Mouse (Mus musculus) midbrain, postnatal 0 days (tissue): ENCODE results near the gene Syce2. TPM values are rescaled to one million over a fixed set of nuclear protein-coding genes. Genes with fewer than 3 reads are reported as not detected.

ENCODE experiments used
- ATAC-seq: fragments of 200-750 bp; cut with Nextera tagmentation; 2 replicates; pipeline ENCODE4 v1.8.0; 2017; ENCODE audit warnings: moderate number of reproducible peaks, mild to moderate bottlenecking, moderate TSS enrichment, moderate library complexity; ENCODE audit not compliant: low FRiP score
- DNase-seq: peaks from one replicate; pipeline ENCODE4 v3.0.0-alpha.2; 2015; ENCODE audit warnings: low spot score
- H3K27ac ChIP-seq: fragments of 300-500 bp; sonication (generic); 2 replicates; pipeline ENCODE4 v1.5.1; 2014; ENCODE audit warnings: low read depth, mild to moderate bottlenecking, low read length, mixed read lengths
- H3K27me3 ChIP-seq: fragments of 300-500 bp; sonication (generic); 2 replicates; pipeline ENCODE4 v1.6.1; 2014; ENCODE audit warnings: low read length, control low read depth, mixed read lengths; ENCODE audit not compliant: insufficient read depth
- H3K36me3 ChIP-seq: fragments of 300-500 bp; sonication (generic); 2 replicates; pipeline ENCODE4 v1.6.1; 2014; ENCODE audit warnings: low read length, control low read depth, mixed read lengths; ENCODE audit not compliant: insufficient read depth
- H3K4me1 ChIP-seq: fragments of 300-500 bp; sonication (generic); 2 replicates; pipeline ENCODE4 v1.6.1; 2014; ENCODE audit warnings: mild to moderate bottlenecking, control low read depth, antibody characterized with exemption, low read length, mixed read lengths; ENCODE audit not compliant: insufficient read depth
- H3K4me2 ChIP-seq: fragments of 300-500 bp; sonication (generic); 2 replicates; pipeline ENCODE4 v1.6.1; 2014; ENCODE audit warnings: low read depth, mild to moderate bottlenecking, low read length, mixed read lengths; ENCODE audit not compliant: poor library complexity, severe bottlenecking
- H3K4me3 ChIP-seq: fragments of 300-500 bp; sonication (generic); 2 replicates; pipeline ENCODE4 v1.5.1; 2014; ENCODE audit warnings: low read depth, mild to moderate bottlenecking, low read length, moderate library complexity
- H3K9ac ChIP-seq: fragments of 300-500 bp; sonication (generic); replicated peaks from 2 replicates; pipeline ENCODE4 v1.6.1; 2014; ENCODE audit warnings: mild to moderate bottlenecking, low read length, moderate library complexity, mixed read lengths; ENCODE audit not compliant: poor library complexity, severe bottlenecking
- H3K9me3 ChIP-seq: fragments of 300-500 bp; sonication (generic); 2 replicates; pipeline ENCODE4 v1.6.1; 2016; ENCODE audit warnings: low read length, control low read depth
- CTCF ChIP-seq: IDR thresholded peaks from 2 replicates; pipeline ENCODE4 v1.5.1; 2016; ENCODE audit warnings: antibody characterized with exemption, mild to moderate bottlenecking
- WGBS: fragments of 180-500 bp; shearing (Covaris S2); extraction: QIAGEN DNeasy Blood & Tissue Kit; methylation state at CpG from one replicate; pipeline ENCODE4 v1.1.7; 2014; 5-methylcytosine and 5-hydroxymethylcytosine counted together
- polyA plus RNA-seq: library from polyadenylated mRNA; unstranded; fragments of >200 nt; fragmentation: Nextera tagmentation; extraction: Ambion mirVana; gene quantifications from 2 replicates; pipeline ENCODE4 v1.2.1, GENCODE M21; 2015
- total RNA-seq: library from RNA; depleted of rRNA; stranded (reverse); fragments of >200 nt; gene quantifications from 2 replicates; pipeline ENCODE4 v1.2.3, GENCODE M21; 2014

The Syce2 gene
- total and polyA plus RNA-seq, 2 experiments from 2014 or later = 29.5 to 56.2 TPM

- H3K4me2 ChIP-seq = no peak overlapping the region
- DNase-seq (no peak), ATAC-seq (no peak)
- no peak overlapping the region for H3K27ac ChIP-seq
- WGBS = 97% methylated on average over 1 of the region's 1 CpGs
- TF ChIP-seq CTCF = no peak
- H3K9ac ChIP-seq = no peak overlapping the region
- H3K4me3 ChIP-seq = no peak overlapping the region
- H3K9me3 ChIP-seq = no peaks in the 10 kb centered on the region
- peaks cover 5% of the 10 kb centered on the region; the same call in 1 of the 2 replicates for H3K4me1 ChIP-seq
- peaks cover 32% of the 10 kb centered on the region for H3K36me3 ChIP-seq
- H3K27me3 ChIP-seq = no peaks in the 10 kb centered on the region
Observed at GRCm38 (mm10) chr8:84889141-84889540, 17.2 kb downstream of the Syce2 start.

- Histone ChIP-seq H3K4me2 (peak overlapping the region; percentile 76), H3K36me3 (peaks cover 9% of the 10 kb centered on the region), H3K4me1 (peaks cover 5% of the 10 kb centered on the region; the same call in 1 of the 2 replicates), H3K27ac (peak overlapping the region; percentile 27; the same call in 1 of the 2 replicates), H3K4me3 (peak overlapping the region; percentile 67), H3K9ac (peak overlapping the region; percentile 68), H3K9me3 (no peaks in the 10 kb centered on the region), H3K27me3 (no peaks in the 10 kb centered on the region)
- whole genome bisulfite sequencing = 11% methylated on average over 31 of the region's 31 CpGs
- DNase-seq = no peak
- 0 out of 2 replicates have a peak, but pooled peaks have one; percentile 16 for ATAC-seq
- TF ChIP-seq CTCF = no peak
Observed at GRCm38 (mm10) chr8:84892993-84893708, 21.2 kb downstream of the Syce2 start.

- peak within 1 kb of the TSS; percentile 68 for H3K9ac ChIP-seq
- WGBS = 2% methylated on average over 11 of the region's 11 CpGs
- H3K27me3 ChIP-seq = no peaks in the 10 kb centered on the region
- no peaks in the 10 kb centered on the region for H3K9me3 ChIP-seq
- H3K4me3 ChIP-seq = peak within 1 kb of the TSS; percentile 67
- peak within 1 kb of the TSS; percentile 27; the same call in 1 of the 2 replicates for H3K27ac ChIP-seq
- peak within 1 kb of the TSS; percentile 76 for H3K4me2 ChIP-seq
- ATAC-seq (peak; percentile 96), DNase-seq (peak; percentile 98)
- H3K36me3 ChIP-seq = peaks cover 5% of the 10 kb centered on the region; the same call in 1 of the 2 replicates
- peaks cover 5% of the 10 kb centered on the region; the same call in 1 of the 2 replicates for H3K4me1 ChIP-seq
- no peak; the same call in 1 of the 2 replicates for TF ChIP-seq CTCF
Observed at GRCm38 (mm10) chr8:84893709-84894134, 21.8 kb downstream of the Syce2 start, which contains the start of gene Gcdh. Gene Gcdh (minus strand): TSS chr8:84893921.

- ATAC-seq (no peak), DNase-seq (no peak)
- WGBS = 87% methylated on average over 5 of the region's 5 CpGs
- Histone ChIP-seq H3K4me1 (peaks cover 5% of the 10 kb centered on the region; the same call in 1 of the 2 replicates), H3K4me2 (no peak overlapping the region), H3K9ac (no peak overlapping the region), H3K4me3 (no peak overlapping the region), H3K36me3 (no peaks in the 10 kb centered on the region; the same call in 1 of the 2 replicates), H3K9me3 (no peaks in the 10 kb centered on the region), H3K27me3 (no peaks in the 10 kb centered on the region), H3K27ac (no peak overlapping the region)
- TF ChIP-seq CTCF = no peak
Observed at GRCm38 (mm10) chr8:84895963-84896362, 24.1 kb downstream of the Syce2 start.

- Histone ChIP-seq H3K27me3 (no peaks in the 10 kb centered on the region; the same call in 1 of the 2 replicates), H3K4me2 (no peak overlapping the region), H3K36me3 (no peaks in the 10 kb centered on the region), H3K4me1 (peaks cover 9% of the 10 kb centered on the region), H3K27ac (no peak overlapping the region), H3K4me3 (no peak overlapping the region), H3K9me3 (no peaks in the 10 kb centered on the region), H3K9ac (no peak overlapping the region)
- ATAC-seq (no peak), DNase-seq (no peak)
- no peak for TF ChIP-seq CTCF
- 69% methylated on average over 4 of the region's 4 CpGs for WGBS
Observed at GRCm38 (mm10) chr8:84901071-84901470, 29.2 kb downstream of the Syce2 start.

GRCm38 (mm10) chr8:84901752-84902151 lies 29.8 kb downstream of the Syce2 start, which contains the start of gene Klf1:
Gene Klf1 (plus strand): TSS chr8:84901928.
- Histone ChIP-seq H3K36me3 (0 out of 2 replicates have a peak, but pooled peaks cover 3% of the 10 kb centered on the region), H3K4me1 (peaks cover 9% of the 10 kb centered on the region), H3K27me3 (no peaks in the 10 kb centered on the region; the same call in 1 of the 2 replicates), H3K9ac (peak within 1 kb of the TSS; percentile 40), H3K4me3 (peak within 1 kb of the TSS; percentile 48), H3K27ac (no peak within 1 kb of the TSS), H3K9me3 (no peaks in the 10 kb centered on the region), H3K4me2 (peak within 1 kb of the TSS; percentile 95)
- TF ChIP-seq CTCF = no peak
- no peak for DNase-seq
- no peak for ATAC-seq
- WGBS = 79% methylated on average over 3 of the region's 3 CpGs
